Mouse (Mus musculus) liver, postnatal 0 days (tissue): ENCODE measurements around the gene Srebf1.

ENCODE experiments used
- CTCF ChIP-seq: sonication (generic); IDR thresholded peaks from 2 replicates; pipeline ENCODE4 v1.5.1; 2016; ENCODE audit warnings: antibody characterized with exemption, low read depth
- EP300 ChIP-seq: IDR thresholded peaks from 2 replicates; pipeline ENCODE4 v1.6.1; 2016; ENCODE audit warnings: antibody characterized with exemption, low read depth, mild to moderate bottlenecking

DNA sequence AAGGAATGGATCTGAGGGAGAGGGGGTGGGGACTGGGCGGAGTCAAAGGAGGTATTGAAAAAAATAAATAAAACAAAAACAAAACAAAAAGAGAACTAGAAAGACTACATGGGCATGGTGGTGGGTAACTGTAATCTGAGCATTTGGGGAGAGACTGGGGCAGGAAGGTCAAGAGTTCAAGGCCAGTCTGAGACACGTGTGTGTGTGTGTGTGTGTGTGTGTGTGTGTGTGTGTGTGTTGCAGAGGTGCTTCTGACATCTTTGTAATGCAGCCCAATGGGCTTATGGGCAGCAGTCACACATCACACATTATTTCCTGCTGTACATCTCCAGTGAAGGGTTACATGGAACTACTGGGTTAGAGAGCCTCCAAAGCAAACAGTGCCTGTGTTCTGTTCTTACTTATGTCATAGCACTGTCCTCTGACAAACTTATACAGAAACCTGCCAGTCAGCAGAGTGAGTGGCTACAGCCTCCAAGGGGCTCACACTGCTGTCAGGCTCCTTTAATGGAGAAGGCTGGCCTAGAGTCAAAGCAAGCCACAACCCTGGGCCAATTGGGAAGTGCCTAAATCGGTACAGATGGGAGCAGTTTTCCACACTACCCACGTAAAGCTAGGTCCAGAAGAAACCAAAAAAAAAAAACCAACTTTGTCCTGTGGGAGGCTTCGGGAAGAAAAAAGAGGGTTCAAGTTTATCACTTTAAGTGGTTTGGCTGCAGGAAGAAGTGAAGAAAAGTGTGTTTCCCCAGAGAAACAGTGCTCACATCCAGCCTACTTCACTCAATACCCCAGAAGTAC, 25.6 kb upstream of the Srebf1 start:
- no peak for TF ChIP-seq CTCF
- TF ChIP-seq EP300 = no peak
